Mouse (Mus musculus) CD4-positive, CD25-positive, alpha-beta regulatory T cell, adult 9 weeks (primary cell): Measurements from ENCODE around the gene Drd2. TPM values are rescaled to one million over a fixed set of nuclear protein-coding genes. Genes with fewer than 3 reads are reported as not detected.

Source experiments
- polyA plus RNA-seq: library from polyadenylated mRNA; unstranded; fragments of 100-300 nt; shearing (Covaris generic); gene quantifications from one replicate; pipeline ENCODE4 v1.2.1, GENCODE M21; 2017

The Drd2 gene
- not detected for polyA plus RNA-seq

DNA sequence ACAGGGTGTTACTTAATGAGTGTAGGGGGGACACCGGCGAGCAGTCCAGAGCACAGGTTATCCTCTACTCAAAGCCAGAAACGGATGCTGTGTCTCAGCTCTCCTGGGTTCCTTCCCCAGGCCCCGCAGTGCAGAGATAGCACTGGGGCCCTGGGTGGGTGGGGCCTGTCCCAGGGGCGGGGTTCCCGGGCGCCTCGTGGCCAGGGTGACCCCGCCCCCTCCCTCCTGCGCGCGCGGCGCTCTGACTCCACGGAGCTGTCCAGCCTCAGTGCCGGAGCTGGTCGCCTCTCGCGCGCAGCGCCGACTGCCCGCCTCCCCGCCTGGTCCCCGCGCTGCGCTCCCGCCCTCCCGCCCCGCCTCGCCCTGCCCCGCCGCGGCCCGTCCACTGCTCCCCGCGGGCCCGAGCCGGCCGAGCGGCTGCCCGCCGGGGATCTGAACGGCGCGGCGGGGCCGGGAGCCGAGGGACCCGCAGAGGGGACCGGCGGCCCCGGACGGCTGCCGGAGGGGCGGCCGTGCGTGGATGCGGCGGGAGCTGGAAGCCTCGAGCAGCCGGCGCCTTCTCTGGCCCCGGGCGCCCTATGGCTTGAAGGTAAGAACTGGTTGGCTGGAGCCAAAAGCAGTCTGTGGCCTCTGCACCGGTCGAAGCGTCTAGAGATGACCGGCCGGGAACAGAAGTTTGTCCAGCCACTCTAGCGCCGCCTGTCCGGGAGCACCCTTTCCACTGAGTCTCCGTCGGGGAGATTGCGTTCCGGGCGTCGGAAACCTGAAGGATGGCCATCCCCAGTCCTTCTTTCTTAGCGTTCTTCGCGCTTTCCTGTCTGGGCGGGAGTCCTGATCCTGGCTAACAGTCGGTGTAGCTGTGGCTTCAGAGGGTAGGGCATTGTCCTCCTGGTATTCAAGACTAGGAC lies at the start of gene Drd2:
TSS of gene Drd2 (plus strand) at position 492 of the 908 bp plus-strand sequence.

DNA sequence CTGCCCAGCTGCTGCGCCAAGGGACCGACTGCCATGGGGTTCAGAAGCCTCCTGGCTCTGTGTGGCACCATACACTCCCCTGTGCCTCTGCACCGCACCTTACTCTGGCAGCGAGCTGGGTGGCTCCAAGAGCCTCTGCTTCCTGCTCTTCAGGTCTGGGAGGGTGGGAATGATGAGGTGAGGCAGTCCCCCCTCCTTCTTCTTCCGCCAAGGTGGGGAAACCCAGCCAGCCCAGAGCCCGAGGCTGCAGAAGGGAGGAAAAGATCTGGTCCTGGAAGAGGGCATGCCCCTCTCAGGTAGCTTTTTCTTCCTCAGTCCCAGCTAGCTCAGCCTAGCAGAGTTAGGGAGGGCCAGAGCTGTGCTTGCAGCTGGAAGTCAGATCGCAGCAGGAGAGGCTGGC lies 86.5 kb downstream of the Drd2 start, which contains the start of gene Ankk1:
TSS of gene Ankk1 (minus strand) at position 101 of the 400 bp plus-strand sequence.

Other genes starting within 250 kb of the Drd2 start
- not detected for gene Gm4894, start 90.1 kb upstream of the Drd2 start, polyA plus RNA-seq
- gene Ankk1, start 86.4 kb downstream of the Drd2 start, polyA plus RNA-seq: not detected
- 0.10 TPM for gene Ttc12, start 145.6 kb downstream of the Drd2 start, polyA plus RNA-seq